Mouse (Mus musculus): ENCODE measurements around the gene Itpa. TPM values are rescaled to one million over a fixed set of nuclear protein-coding genes. Genes with fewer than 3 reads are reported as not detected.

The Itpa gene
- 59.1 TPM for polyA plus RNA-seq (2021)

DNA sequence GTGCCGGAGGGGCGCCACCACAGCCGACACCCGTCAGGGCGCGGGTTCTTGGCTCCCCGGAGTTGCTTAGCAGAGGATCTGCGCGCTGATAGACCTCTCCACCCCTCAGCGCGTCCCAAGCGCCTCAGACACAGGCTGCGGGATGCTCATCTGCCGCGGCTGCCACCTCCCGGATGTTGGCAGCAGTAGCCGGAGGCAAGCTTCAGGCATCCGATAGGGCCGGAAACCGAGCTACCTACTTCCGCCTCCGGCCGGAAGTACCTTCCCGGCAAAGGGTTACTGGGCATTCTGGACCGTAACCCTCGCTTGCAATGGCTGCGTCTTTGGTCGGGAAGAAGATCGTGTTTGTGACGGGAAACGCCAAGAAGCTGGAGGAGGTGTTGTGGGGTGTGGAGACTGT lies at the start of gene Itpa:
TSS of gene Itpa (plus strand) at position 52 of the 400 bp plus-strand sequence.
- ATAC-seq, result peak; percentile 69
- DNase-seq (ENCODE audit: low read depth, low spot score), result no peak
- in situ Hi-C loops (cut with MboI; ENCODE audit: low pct_unique_long_range_greater_than_20kb), result no loop called here
- no peak for TF ChIP-seq CTCF (IDR thresholded peaks at IDR 0.05)
- POLR2A ChIA-PET, result interaction anchor here (2.0 kb wide), 1 partner anchor 11 kb away, joined by 6 read pairs; no protein-coding TSS in a partner anchor
- no peaks in the 10 kb centered on the region for H3K27me3 ChIP-seq
- CTCF ChIA-PET, result interaction anchor here (0.7 to 1.7 kb wide), 3 partner anchors 10 to 53 kb away, joined by 3 to 5 read pairs (median 3); no protein-coding TSS in a partner anchor

DNA sequence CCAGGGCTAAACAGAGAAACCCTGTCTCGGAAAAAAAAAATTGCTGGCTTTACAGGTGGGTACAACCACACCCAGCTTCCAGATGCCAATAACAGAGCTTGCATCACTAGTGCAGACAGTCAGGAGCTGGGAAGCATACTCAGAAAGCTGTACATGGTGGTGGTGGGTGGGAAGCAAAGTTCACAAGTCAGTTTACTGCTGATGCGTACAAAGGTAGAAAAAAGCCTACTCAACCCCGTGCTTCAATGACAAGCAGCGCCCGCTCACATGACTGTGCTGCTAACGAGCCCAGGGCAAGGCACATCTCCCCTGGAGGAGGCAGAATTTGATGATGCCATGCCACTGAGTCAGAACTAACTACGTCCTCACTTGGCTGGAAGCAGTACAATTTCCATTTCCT lies 48.4 kb upstream of the Itpa start:
- ChIA-PET CTCF (no interaction called here), POLR2A (no interaction called here)
- in situ Hi-C loops (cut with MboI; ENCODE audit: low pct_unique_long_range_greater_than_20kb), result loop anchor here (10.0 kb wide), 1 partner anchor 146 kb away; no protein-coding TSS in a partner anchor

DNA sequence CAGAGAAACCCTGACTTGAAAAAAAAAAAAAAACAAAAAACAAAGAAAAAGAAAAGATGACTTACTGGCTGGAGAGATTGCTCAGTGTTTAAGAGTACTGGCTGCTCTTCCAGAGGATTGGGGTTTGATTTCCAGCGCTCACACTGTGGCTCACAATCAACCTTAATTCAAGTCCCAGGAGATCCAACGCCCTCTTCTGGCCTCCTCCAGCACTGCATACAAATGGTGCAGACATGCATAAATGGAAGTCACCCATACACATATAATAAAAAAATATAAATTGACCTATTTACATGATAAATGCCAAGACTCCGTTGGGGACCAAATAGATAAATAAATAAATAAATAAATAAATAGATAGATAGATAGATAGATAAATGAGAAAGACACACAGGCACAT lies 39.0 kb upstream of the Itpa start:
- no peaks in the 10 kb centered on the region for H3K27me3 ChIP-seq
- CTCF ChIA-PET, result no interaction called here
- ATAC-seq, result no peak
- no peak for TF ChIP-seq CTCF (IDR thresholded peaks at IDR 0.05)
- no peak for DNase-seq (ENCODE audit: low read depth, low spot score)
- POLR2A ChIA-PET, result interaction anchor here (0.7 kb wide), 1 partner anchor 9 kb away, joined by 7 read pairs; no protein-coding TSS in a partner anchor
- in situ Hi-C loops (cut with MboI; ENCODE audit: low pct_unique_long_range_greater_than_20kb), result no loop called here

More for the DNA sequence above, 48.4 kb upstream of the Itpa start:
- DNase-seq (ENCODE audit: low read depth, low spot score), result no peak
- TF ChIP-seq CTCF (IDR thresholded peaks at IDR 0.05), result no peak
- no peaks in the 10 kb centered on the region for H3K27me3 ChIP-seq
- no peak for ATAC-seq

DNA sequence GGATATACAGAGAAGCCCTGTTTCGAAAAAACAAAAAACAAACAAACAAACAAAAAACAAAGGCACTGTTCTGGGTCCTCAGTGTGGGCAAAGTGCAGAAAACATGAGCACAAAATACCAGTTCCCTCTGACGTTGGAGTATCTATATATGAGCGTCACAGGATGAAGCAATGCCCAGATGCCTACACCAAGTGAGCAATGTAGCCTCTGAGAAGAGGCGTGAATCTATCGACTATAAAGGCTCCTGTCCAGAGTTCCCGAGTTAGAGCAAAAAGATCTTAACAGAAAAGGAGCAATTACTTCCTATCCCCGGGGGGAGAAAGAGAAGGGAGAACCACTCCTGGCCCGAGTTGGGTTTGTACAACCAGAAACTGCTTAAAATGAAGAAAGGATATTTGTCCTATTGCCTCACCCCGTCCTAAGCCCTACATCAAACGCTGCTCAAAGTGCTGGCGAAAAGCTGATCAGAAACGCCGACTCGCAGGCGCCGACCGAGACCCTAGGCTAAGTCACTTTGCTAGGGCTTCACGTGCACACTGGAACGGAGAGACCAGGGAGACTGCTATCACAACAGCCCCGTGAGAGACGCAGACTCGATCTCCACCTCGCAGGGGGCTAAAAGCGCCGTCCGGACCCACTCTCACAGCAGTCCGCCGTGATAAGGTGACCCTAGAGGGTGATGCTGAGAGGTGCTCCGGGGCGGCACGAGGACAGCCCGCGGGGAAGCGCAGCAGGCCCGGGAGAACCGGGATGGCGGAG lies 38.2 kb upstream of the Itpa start:
- ChIA-PET CTCF (no interaction called here), POLR2A (no interaction called here)
- peak; percentile 55 for ATAC-seq
- no peak for TF ChIP-seq CTCF (IDR thresholded peaks at IDR 0.05)
- DNase-seq (ENCODE audit: low read depth, low spot score), result no peak
- in situ Hi-C loops (cut with MboI; ENCODE audit: low pct_unique_long_range_greater_than_20kb), result no loop called here
- H3K27me3 ChIP-seq, result no peaks in the 10 kb centered on the region

DNA sequence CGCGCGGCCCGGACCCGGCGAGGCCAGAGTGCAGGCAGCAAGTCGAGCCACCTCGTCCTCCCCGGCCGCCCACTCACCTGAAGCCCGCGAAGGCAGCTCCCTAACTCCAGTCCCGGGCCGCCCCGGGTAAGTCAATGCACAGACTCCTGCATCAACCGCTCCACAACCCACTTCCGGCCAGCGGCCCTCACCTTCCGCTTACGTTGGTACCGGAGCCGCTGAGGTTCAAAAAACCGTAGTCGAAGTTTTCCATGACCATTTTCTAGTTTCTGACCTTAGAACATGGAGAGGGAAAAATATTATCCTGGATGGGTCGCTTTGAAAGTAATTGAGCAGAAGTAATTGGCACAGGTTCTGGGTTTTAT lies 37.6 kb upstream of the Itpa start, which contains the start of the genes Fastkd5 and Ubox5:
TSS of gene Fastkd5 (minus strand) at position 189 of the 365 bp plus-strand sequence.
TSS of gene Ubox5 (minus strand) at position 200 of the 365 bp plus-strand sequence.
- ATAC-seq (peak; percentile 61), DNase-seq (ENCODE audit: low read depth, low spot score) (no peak)
- POLR2A ChIA-PET, result no interaction called here
- CTCF ChIA-PET, result no interaction called here
- no peaks in the 10 kb centered on the region for H3K27me3 ChIP-seq
- in situ Hi-C loops (cut with MboI; ENCODE audit: low pct_unique_long_range_greater_than_20kb), result no loop called here
- TF ChIP-seq CTCF (IDR thresholded peaks at IDR 0.05), result no peak

DNA sequence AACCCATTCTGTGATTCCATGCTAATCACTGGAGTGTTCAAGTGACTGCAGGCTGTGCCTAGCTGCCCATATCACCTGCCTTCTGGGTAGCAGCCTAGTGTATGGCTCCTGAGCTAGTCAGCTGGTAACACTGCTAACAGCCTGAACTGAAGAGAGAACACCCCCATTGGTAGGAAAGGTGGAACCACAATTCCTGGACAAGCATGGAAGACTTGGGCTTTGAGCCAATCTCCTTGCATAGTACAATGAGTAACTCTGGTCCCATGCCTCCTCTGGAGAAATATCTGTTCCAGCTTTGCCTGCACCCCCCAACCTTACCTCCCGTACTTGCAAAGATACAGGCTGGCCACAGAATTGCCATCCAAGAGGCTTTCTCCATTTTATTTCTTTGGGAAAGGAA lies 35.0 kb upstream of the Itpa start:
- in situ Hi-C loops (cut with MboI; ENCODE audit: low pct_unique_long_range_greater_than_20kb), result no loop called here
- no peaks in the 10 kb centered on the region for H3K27me3 ChIP-seq
- CTCF ChIA-PET, result no interaction called here
- DNase-seq (ENCODE audit: low read depth, low spot score) (no peak), ATAC-seq (no peak)
- POLR2A ChIA-PET, result interaction anchor here (0.6 to 0.7 kb wide), 2 partner anchors 10 to 23 kb away, joined by 3 to 4 read pairs; no protein-coding TSS in a partner anchor
- TF ChIP-seq CTCF (IDR thresholded peaks at IDR 0.05), result no peak

DNA sequence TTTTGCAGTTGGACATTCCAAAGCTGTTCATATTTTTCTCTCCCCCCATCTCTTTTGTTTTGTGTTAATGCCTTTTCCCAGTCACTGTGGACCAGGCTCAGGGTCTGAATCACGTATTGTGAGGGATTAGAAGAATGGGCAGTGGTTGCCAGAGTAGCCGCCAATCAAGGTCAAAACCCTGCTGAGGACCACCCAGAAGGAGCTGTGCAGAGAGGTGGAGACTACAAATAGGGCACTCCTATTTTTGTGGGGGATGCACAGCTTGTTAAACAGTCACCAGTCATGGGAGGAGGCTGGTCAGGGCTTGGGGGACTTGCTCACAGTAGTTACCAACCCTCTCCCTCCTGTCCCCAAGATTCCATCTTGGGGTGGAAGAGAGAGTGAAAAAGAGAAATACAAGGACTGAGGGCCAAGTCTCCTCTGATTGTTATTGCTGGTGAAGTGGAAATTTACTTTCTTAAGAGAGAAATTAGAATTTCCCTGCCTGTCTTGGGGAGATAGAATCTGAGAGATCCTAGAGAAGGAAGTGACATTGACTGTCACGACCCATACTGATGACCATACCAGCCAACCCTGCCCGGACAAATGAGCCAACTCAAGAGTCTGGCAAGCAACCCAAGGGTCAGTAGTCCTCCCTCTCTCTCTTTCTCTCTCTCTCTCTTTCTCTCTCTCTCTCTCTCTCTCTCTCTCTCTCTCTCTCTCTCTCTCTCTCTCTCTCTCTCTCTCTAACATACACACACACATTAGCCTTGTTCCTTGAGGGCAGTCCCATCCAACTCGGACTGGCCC lies 34.3 kb upstream of the Itpa start:
- POLR2A ChIA-PET, result interaction anchor here (0.6 to 0.7 kb wide), 2 partner anchors 9 to 24 kb away, joined by 3 to 4 read pairs; no protein-coding TSS in a partner anchor
- no peak for ATAC-seq
- in situ Hi-C loops (cut with MboI; ENCODE audit: low pct_unique_long_range_greater_than_20kb), result no loop called here

DNA sequence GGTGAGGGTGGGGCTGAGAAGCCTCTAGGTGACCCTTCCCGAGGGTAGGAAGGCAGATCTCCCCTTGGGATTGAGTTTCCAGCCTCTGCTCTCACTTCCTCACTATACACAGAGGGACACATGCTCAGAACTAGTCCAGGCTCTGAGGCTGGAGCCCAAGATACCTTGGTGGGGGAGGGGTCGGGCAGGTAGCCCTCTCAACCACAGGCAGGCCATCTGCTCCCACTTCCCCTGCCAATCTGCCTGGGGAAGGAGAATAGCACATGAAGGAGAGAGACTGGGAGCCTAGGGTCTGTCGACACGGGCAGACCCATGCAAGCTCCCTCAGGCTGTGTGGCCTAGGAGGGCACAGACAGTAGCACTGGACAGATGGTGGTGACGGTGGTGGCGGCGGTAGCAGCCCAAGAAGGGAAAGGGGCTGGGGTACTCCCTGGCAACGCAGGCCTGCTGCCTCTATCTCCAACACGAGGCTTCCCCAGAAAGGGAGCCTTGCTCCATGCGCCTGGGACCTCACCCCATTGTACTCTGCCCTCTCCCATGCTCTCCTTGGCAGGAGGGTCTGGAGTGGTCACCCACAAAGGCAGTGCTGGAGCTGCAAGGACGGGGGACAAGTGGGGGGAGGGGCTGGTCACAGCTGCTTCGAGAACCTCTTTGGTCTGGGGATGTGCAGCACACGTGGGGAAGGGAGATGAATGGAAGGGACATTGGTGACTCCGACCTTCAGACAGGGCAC lies 33.2 kb upstream of the Itpa start:
- ChIA-PET CTCF (no interaction called here), POLR2A (no interaction called here)
- no peak for TF ChIP-seq CTCF (IDR thresholded peaks at IDR 0.05)
- H3K27me3 ChIP-seq, result no peaks in the 10 kb centered on the region
- ATAC-seq, result no peak
- DNase-seq (ENCODE audit: low read depth, low spot score), result no peak
- in situ Hi-C loops (cut with MboI; ENCODE audit: low pct_unique_long_range_greater_than_20kb), result no loop called here

More for the DNA sequence above, 34.3 kb upstream of the Itpa start:
- CTCF ChIA-PET, result no interaction called here
- DNase-seq (ENCODE audit: low read depth, low spot score), result no peak
- no peak for TF ChIP-seq CTCF (IDR thresholded peaks at IDR 0.05)
- H3K27me3 ChIP-seq, result no peaks in the 10 kb centered on the region

DNA sequence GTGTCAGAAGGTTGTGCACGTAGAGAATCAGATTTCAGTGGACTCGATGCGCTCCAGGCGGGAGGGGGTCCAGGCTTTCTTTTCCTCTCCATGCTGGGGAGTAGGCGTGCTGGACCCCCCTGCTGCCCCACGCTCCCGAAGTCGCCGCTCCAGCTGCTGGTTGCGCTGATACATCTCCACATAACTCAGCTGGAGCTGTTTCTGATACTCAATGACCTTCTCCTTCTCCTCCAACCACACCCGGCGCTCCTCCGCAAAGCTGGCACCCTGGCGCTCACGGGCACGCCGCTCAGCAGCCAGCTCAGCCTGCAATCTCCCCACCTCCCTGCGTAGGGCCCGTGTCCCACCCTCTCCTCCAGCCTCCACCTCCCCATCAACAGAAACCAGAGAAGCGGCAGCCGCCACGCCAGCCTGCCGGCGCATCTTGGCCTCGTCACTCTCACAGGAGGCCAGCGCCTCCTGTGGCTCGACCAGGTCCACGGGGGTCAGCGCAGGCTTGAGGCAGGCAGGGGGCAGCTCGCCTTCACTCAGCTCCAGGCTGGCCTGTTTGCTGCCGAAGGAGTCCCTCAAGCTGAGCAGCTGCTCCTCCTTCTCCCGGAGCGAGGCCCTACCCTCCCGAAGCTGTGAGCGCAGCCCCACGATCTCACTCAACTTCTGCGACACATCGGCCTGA lies 32.5 kb upstream of the Itpa start:
- ChIA-PET POLR2A (no interaction called here), CTCF (no interaction called here)
- DNase-seq (ENCODE audit: low read depth, low spot score) (no peak), ATAC-seq (no peak)
- in situ Hi-C loops (cut with MboI; ENCODE audit: low pct_unique_long_range_greater_than_20kb), result no loop called here
- no peaks in the 10 kb centered on the region for H3K27me3 ChIP-seq
- no peak for TF ChIP-seq CTCF (IDR thresholded peaks at IDR 0.05)

DNA sequence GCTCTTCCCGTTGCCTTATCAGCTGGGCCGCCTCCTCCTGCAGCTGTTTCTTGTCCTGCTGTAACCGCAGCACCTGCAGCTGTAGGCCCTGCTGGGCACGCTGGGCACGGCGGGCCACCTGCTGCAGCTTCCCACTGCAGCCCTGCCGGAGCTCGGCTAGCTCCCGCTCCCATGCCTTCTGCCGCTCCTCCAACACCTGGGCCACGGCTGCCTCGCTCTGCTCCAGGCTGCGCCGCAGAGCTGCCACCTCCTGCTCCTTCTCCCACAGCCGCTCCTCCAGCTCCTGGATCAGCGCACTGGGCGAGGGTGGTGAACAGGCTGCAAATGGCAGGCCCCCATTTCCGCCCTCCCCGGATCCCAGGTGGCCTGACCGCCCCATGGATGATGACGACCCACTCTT lies 31.6 kb upstream of the Itpa start:
- in situ Hi-C loops (cut with MboI; ENCODE audit: low pct_unique_long_range_greater_than_20kb), result no loop called here
- TF ChIP-seq CTCF (IDR thresholded peaks at IDR 0.05), result no peak
- ATAC-seq (no peak), DNase-seq (ENCODE audit: low read depth, low spot score) (no peak)
- H3K27me3 ChIP-seq, result no peaks in the 10 kb centered on the region
- ChIA-PET CTCF (no interaction called here), POLR2A (no interaction called here)

All from Patski (cell line).